Mouse (Mus musculus) layer of hippocampus, adult 11-12 months (tissue): ENCODE data around the gene Pou1f1.

Experiments
- DNase-seq: peaks from one replicate; pipeline ENCODE4 v3.0.0; 2022; ENCODE audit warnings: low spot score

Pou1f1 gene

DNA sequence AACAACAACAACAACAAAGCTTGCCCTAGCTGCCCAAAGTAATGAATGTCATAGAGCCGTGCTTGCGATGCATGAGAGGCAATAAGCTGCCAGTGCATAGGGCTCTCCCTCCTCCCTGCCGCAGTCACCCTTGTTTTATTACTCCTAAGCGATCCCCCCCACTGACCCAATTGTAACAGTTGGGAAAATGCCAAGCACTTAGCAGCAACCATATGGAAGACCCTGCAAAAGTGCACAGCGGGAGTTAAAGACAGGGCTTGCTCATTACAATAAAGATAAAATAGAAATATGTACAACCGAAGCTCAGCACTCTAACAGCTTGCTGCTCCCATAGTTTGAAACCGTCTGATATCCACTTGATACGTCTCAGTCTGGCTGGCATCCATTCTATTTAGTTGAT is 44.0 kb downstream of the Pou1f1 start:
- DNase-seq = no peak

DNA sequence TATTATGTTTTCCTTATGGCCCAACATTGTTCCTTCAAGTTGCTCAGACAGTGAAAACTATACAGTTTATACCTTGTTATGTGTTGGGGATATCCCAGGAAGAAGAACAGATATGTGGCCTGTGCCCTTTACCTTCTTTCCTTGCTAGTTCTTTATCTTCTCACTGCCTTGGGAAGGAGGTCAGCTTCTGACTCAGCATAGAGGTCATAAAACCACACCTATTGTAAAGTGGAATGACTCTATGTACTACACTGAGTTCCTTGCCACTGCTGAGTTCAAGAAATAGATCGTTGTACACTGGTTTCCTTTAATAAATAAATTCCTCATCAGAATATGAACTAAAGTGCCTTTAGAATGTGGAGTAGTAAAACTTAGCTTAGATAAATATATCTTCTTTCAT is 44.6 kb downstream of the Pou1f1 start:
- no peak for DNase-seq

DNA sequence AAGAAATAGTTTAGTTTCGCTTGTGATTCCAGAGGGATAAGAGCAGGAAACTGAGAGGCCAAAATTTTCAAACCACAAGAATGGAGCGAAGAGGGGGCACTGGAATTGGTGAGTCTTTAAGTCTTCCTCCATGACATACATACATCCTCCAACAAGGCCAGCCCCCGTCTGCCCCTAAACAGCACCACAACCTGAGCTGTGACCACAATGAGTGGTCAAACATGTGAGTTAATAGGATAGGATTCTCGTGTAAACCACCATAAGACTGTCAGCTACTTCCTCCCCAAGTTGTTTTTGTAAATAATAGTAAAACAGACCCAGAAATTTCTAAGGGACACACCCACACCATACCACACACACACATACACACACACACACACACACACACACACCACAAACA is 48.5 kb downstream of the Pou1f1 start:
- DNase-seq = no peak

DNA sequence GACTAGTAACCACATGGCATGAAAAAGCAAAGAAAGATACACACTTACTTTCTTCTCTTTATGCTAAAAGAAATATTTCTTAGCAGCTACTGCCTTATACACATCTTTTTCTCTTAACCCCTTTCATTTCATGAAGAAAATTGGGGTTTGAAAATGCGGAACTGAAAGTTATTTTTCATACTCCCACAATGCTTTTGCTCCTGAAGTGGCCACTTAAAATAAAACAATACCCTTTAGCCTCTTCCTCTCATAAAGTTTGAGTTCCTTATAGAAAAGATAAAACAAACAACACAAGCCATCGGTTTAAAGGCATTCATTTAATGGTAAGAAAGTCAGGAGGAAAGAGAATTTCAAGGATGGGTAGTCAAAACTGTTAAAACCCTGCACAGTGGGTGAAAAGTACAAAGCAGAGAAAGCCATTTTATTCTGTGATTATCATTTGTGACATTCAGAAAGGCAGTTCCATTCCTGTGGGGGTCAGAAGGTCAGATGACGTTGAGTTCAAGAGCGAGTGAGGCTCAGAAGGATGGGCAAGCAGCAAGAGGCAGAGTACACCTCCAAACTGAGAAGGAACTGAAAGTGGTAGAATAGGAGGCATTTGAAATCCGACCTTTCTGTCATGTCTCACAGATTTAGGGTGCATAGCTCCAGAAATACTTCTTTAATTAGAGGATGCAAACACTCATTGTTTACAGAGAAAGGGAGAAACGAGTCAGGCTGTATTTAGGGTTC is 57.2 kb downstream of the Pou1f1 start:
- DNase-seq = no peak
